In genomic region chr2:6872894-6873255, GRCm38 (mm10) we compare ENCODE assay signal across 8 mouse cellular contexts.
DNase-seq lines count a peak whose midpoint lies in the region; ATAC-seq and TF ChIP-seq lines count a peak whose summit lies in the region.

No protein-coding gene starts in this region.

- ATAC-seq in kidney, postnatal 0 days (replicated peaks; ENCODE audit: low FRiP score, low read depth), result peak; percentile 81; the same call in 1 of the 2 replicates
- ATAC-seq in inflammation-experienced regulatory T-cells, adult 6 months, result peak; percentile 30
- no peak; the same call in 1 of the 2 replicates for ATAC-seq in midbrain, embryonic 16.5 days

- 19% methylated on average over 10 of the region's 10 CpGs for WGBS in kidney, postnatal 0 days
- 7% methylated on average over 10 of the region's 10 CpGs for WGBS in midbrain, embryonic 16.5 days

- no peaks in the 10 kb centered on the region for H3K36me3 ChIP-seq in kidney, postnatal 0 days (ENCODE audit: insufficient read depth, low read length)
- H3K36me3 ChIP-seq in midbrain, embryonic 16.5 days (ENCODE audit: control insufficient read depth, insufficient read depth, low read length), result no peaks in the 10 kb centered on the region

- H3K4me3 ChIP-seq in kidney, postnatal 0 days (replicated peaks; ENCODE audit: low read depth, low read length), result peak overlapping the region; percentile 70
- peak overlapping the region; percentile 86 for H3K4me3 ChIP-seq in brown adipose tissue, adult 24 weeks (ENCODE audit: insufficient read depth, low read depth, low read length)
- peak overlapping the region; percentile 95 for H3K4me3 ChIP-seq in midbrain, embryonic 16.5 days (ENCODE audit: low read depth, low read length)

- H3K27me3 ChIP-seq in kidney, postnatal 0 days (ENCODE audit: insufficient read depth, low read length), result no peaks in the 10 kb centered on the region
- no peaks in the 10 kb centered on the region for H3K27me3 ChIP-seq in midbrain, embryonic 16.5 days (ENCODE audit: control insufficient read depth, insufficient read depth, low read depth, low read length)

- no peak for TF ChIP-seq CTCF in kidney, postnatal 0 days (IDR thresholded peaks at IDR 0.05; ENCODE audit: low read depth)

- H3K9ac ChIP-seq in kidney, postnatal 0 days (ENCODE audit: low read depth, low read length), result peak overlapping the region; percentile 70
- H3K9ac ChIP-seq in midbrain, embryonic 16.5 days (ENCODE audit: low read depth, low read length), result peak overlapping the region; percentile 97

- H3K27ac ChIP-seq in kidney, postnatal 0 days, result no peak overlapping the region
- peak overlapping the region; percentile 58; the same call in 1 of the 2 replicates for H3K27ac ChIP-seq in brown adipose tissue, adult 24 weeks (replicated peaks; ENCODE audit: low read depth, low read length)
- peak overlapping the region; percentile 94 for H3K27ac ChIP-seq in midbrain, embryonic 16.5 days (ENCODE audit: low read length)

- H3K4me1 ChIP-seq in kidney, postnatal 0 days (replicated peaks; ENCODE audit: insufficient read depth, low read length), result no peaks in the 10 kb centered on the region
- H3K4me1 ChIP-seq in brown adipose tissue, adult 24 weeks (ENCODE audit: control insufficient read depth, insufficient read depth, insufficient read length, low read length), result 0 out of 2 replicates have a peak, but pooled peaks cover 2% of the 10 kb centered on the region
- H3K4me1 ChIP-seq in midbrain, embryonic 16.5 days (ENCODE audit: control insufficient read depth, insufficient read depth, low read length), result peaks cover 49% of the 10 kb centered on the region

- peak overlapping the region; percentile 95 for H3K4me2 ChIP-seq in kidney, postnatal 0 days (ENCODE audit: low read length)
- H3K4me2 ChIP-seq in midbrain, embryonic 16.5 days (ENCODE audit: low read length), result peak overlapping the region; percentile 83

- DNase-seq in kidney, postnatal 0 days (ENCODE audit: low spot score), result no peak
- no peak for DNase-seq in kidney, adult 11 months
- no peak for DNase-seq in cerebellum, adult 11-12 months
- DNase-seq in gastrocnemius, adult 18-20 months (ENCODE audit: low spot score), result no peak
- DNase-seq in thymus, postnatal 4 days, result no peak

- no peaks in the 10 kb centered on the region for H3K9me3 ChIP-seq in kidney, postnatal 0 days (replicated peaks; ENCODE audit: low read length)
- H3K9me3 ChIP-seq in midbrain, embryonic 16.5 days (replicated peaks; ENCODE audit: control insufficient read depth, low read length, poor library complexity, severe bottlenecking), result no peaks in the 10 kb centered on the region
